Mouse (Mus musculus): Measurements from ENCODE around the gene Nbdy. TPM values are rescaled to one million over a fixed set of nuclear protein-coding genes. Genes with fewer than 3 reads are reported as not detected.

Nbdy gene
- polyA plus RNA-seq (2012; rRNA removed): 108 and 110 TPM in 2 replicates

DNA sequence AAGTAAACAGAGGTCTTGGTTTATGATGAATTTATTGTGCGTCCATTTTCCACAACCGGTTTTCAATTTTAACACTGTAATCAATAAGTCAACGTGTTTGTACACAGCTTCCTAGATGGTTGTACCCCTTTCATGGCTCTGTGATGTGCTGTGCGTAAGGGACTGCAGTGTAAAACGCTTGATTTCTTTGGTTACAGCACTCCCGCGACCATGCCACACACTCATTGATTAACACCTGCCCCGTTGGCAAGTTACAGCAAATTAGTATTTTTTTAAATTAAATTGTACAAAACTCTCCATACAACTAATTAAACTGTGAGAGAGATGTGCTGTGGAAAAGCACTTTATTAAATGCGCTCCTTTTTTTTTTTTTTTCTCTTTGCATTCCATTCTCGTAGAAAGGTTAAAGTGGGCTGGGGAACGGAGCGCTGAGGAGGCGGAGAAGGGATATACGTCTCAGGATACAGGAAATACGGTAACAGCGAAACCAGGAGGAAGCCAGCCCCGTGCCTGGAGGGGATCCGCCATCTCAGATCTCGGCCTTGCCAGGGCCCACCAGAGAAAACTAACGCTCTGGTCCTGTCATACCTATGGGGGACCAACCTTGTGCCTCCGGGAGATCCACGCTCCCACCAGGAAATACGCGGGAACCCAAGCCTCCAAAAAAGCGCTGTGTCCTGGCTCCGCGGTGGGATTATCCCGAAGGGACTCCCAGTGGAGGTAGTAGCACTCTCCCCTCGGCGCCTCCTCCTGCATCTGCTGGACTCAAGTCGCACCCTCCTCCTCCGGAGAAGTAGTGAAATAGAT is at the start of gene Nbdy:
Gene Nbdy, plus strand, starts transcription at position 481 of the 807 bp plus-strand sequence.
- 3% methylated on average over 32 of the region's 32 CpGs for WGBS
- DNase-seq: peak; percentile 67 to 71
- Histone ChIP-seq H3K27me3 (ENCODE audit: control insufficient read depth, insufficient read depth, low read length) (no peaks in the 10 kb centered on the region), H3K4me1 (ENCODE audit: control insufficient read depth, insufficient read depth, low read length) (no peaks in the 10 kb centered on the region), H3K27ac (ENCODE audit: insufficient read depth, low read length) (peak within 1 kb of the TSS; percentile 89), H3K4me3 (replicated peaks; ENCODE audit: insufficient read depth, low read depth, low read length) (peak within 1 kb of the TSS; percentile 78)
- TF ChIP-seq POLR2A (IDR thresholded peaks at IDR 0.05; ENCODE audit: borderline replicate concordance, insufficient read depth, low read length) (0 out of 2 replicates have a peak, but pooled peaks have one; percentile 22), CTCF (IDR thresholded peaks at IDR 0.05; ENCODE audit: borderline replicate concordance, insufficient read depth, low read depth, low read length) (no peak)

DNA sequence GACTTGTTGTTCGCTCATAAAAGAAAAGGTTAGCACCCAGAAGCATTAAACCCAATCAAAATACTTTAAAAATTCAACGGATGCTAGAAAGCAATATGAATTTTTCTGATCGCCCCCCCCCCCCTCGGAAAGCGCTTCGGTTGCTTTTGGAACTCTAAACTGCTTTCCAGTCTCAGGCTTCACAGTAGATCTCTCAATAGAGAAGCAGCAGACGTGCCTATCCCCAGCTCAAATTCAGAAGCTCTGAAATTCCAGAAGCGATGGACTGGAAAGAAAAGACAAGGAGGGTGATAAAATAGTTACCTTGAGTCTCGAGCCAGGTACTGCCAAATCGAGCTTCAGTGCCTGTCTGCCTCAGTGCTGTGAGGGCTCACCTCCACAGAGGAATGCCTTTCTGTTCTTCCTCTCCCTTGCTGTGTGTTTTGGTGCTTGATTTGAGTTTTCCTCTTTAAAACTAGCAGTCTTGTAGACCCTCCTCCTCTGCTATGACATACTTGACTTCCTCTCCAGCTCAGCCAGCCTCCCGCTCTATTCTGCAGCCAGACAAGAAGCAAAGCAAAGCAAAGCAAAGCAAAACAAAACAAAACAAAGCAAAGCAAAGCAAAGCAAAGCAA is 27.5 kb upstream of the Nbdy start, which contains the start of gene Kctd12b:
Gene Kctd12b, minus strand, starts transcription at position 610 of the 614 bp plus-strand sequence.
- no peak for DNase-seq
- WGBS: 13% methylated on average over 11 of the region's 11 CpGs

GRCm38 (mm10) chrX:153700463-153700862 is 22.9 kb upstream of the Nbdy start:
- 60% methylated on average over 3 of the region's 3 CpGs for WGBS
- no peak for TF ChIP-seq POLR2A (IDR thresholded peaks at IDR 0.05; ENCODE audit: borderline replicate concordance, insufficient read depth, low read length)
- TF ChIP-seq CTCF (IDR thresholded peaks at IDR 0.05; ENCODE audit: borderline replicate concordance, insufficient read depth, low read depth, low read length): no peak
- no peak for DNase-seq

More for the DNA sequence above, 27.5 kb upstream of the Nbdy start, which contains the start of gene Kctd12b:
- H3K4me3 ChIP-seq (replicated peaks; ENCODE audit: insufficient read depth, low read depth, low read length): peak within 1 kb of the TSS; percentile 56
- H3K4me1 ChIP-seq (ENCODE audit: control insufficient read depth, insufficient read depth, low read length): no peaks in the 10 kb centered on the region
- H3K27ac ChIP-seq (ENCODE audit: insufficient read depth, low read length): no peak within 1 kb of the TSS
- H3K27me3 ChIP-seq (ENCODE audit: control insufficient read depth, insufficient read depth, low read length): no peaks in the 10 kb centered on the region
- no peak for TF ChIP-seq CTCF (IDR thresholded peaks at IDR 0.05; ENCODE audit: borderline replicate concordance, insufficient read depth, low read depth, low read length)
- no peak for TF ChIP-seq POLR2A (IDR thresholded peaks at IDR 0.05; ENCODE audit: borderline replicate concordance, insufficient read depth, low read length)

GRCm38 (mm10) chrX:153707735-153708134 is 15.7 kb upstream of the Nbdy start:
- no peak for DNase-seq

More at GRCm38 (mm10) chrX:153700463-153700862, 22.9 kb upstream of the Nbdy start:
- no peak overlapping the region for H3K4me3 ChIP-seq (replicated peaks; ENCODE audit: insufficient read depth, low read depth, low read length)
- no peak overlapping the region for H3K27ac ChIP-seq (ENCODE audit: insufficient read depth, low read length)
- no peaks in the 10 kb centered on the region for H3K4me1 ChIP-seq (ENCODE audit: control insufficient read depth, insufficient read depth, low read length)
- H3K27me3 ChIP-seq (ENCODE audit: control insufficient read depth, insufficient read depth, low read length): no peaks in the 10 kb centered on the region

GRCm38 (mm10) chrX:153716716-153717115 is 6.7 kb upstream of the Nbdy start:
- Histone ChIP-seq H3K4me1 (ENCODE audit: control insufficient read depth, insufficient read depth, low read length) (no peaks in the 10 kb centered on the region), H3K27me3 (ENCODE audit: control insufficient read depth, insufficient read depth, low read length) (no peaks in the 10 kb centered on the region), H3K4me3 (replicated peaks; ENCODE audit: insufficient read depth, low read depth, low read length) (no peak overlapping the region), H3K27ac (ENCODE audit: insufficient read depth, low read length) (no peak overlapping the region)
- TF ChIP-seq CTCF (IDR thresholded peaks at IDR 0.05; ENCODE audit: borderline replicate concordance, insufficient read depth, low read depth, low read length) (no peak), POLR2A (IDR thresholded peaks at IDR 0.05; ENCODE audit: borderline replicate concordance, insufficient read depth, low read length) (no peak)
- DNase-seq: no peak
- 87% methylated on average over 2 of the region's 2 CpGs for WGBS

More at GRCm38 (mm10) chrX:153707735-153708134, 15.7 kb upstream of the Nbdy start:
- TF ChIP-seq CTCF (IDR thresholded peaks at IDR 0.05; ENCODE audit: borderline replicate concordance, insufficient read depth, low read depth, low read length) (peak; percentile 19; the same call in 1 of the 2 replicates), POLR2A (IDR thresholded peaks at IDR 0.05; ENCODE audit: borderline replicate concordance, insufficient read depth, low read length) (no peak)
- 12% methylated on average over 4 of the region's 4 CpGs for WGBS
- Histone ChIP-seq H3K27me3 (ENCODE audit: control insufficient read depth, insufficient read depth, low read length) (no peaks in the 10 kb centered on the region), H3K4me3 (replicated peaks; ENCODE audit: insufficient read depth, low read depth, low read length) (no peak overlapping the region), H3K4me1 (ENCODE audit: control insufficient read depth, insufficient read depth, low read length) (no peaks in the 10 kb centered on the region), H3K27ac (ENCODE audit: insufficient read depth, low read length) (no peak overlapping the region)

DNA sequence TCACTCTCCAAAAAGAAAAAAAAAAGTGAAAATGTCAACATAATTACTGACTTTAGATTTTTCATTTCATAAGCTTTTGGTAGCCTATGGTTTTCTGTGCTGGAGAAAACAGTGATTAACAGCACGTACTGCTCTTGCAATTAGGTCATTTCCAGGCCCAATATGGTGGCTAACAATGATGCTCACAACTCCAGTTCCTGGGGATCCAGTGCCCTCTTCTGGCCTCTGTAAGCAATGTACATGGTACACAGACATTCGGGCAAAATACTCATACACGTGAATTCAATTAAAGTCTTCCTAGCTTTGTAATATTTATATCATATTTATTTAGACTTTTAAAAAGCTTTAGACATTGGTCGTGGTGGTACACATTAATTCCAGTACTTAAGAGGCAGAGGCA is 3.8 kb upstream of the Nbdy start:
- Histone ChIP-seq H3K4me3 (replicated peaks; ENCODE audit: insufficient read depth, low read depth, low read length) (no peak overlapping the region), H3K4me1 (ENCODE audit: control insufficient read depth, insufficient read depth, low read length) (no peaks in the 10 kb centered on the region), H3K27ac (ENCODE audit: insufficient read depth, low read length) (no peak overlapping the region), H3K27me3 (ENCODE audit: control insufficient read depth, insufficient read depth, low read length) (no peaks in the 10 kb centered on the region)
- WGBS: 40% methylated on average over 4 of the region's 4 CpGs
- no peak for DNase-seq
- TF ChIP-seq CTCF (IDR thresholded peaks at IDR 0.05; ENCODE audit: borderline replicate concordance, insufficient read depth, low read depth, low read length) (peak; percentile 33; the same call in 1 of the 2 replicates), POLR2A (IDR thresholded peaks at IDR 0.05; ENCODE audit: borderline replicate concordance, insufficient read depth, low read length) (no peak)

DNA sequence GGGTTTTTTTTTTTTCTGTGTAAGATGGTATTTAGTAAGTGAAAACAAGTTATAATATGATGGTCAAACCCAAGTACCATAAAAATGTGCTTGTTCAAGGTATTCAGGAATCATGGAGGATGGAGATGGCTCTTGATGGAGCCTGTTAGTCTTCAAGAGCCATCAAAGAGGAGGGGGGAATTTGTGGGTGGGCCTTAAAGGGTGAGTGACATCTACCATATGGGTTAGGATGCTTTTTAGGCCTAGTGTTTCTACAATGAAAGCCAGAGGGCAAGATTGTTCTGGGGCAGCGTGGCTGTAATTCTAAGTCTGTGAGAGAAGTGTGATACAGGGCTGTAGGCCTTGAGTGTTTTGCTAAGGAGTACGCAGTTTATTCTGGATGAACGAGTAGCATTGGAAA is 1.0 kb downstream of the Nbdy start:
- TF ChIP-seq POLR2A (IDR thresholded peaks at IDR 0.05; ENCODE audit: borderline replicate concordance, insufficient read depth, low read length): no peak
- TF ChIP-seq CTCF (IDR thresholded peaks at IDR 0.05; ENCODE audit: borderline replicate concordance, insufficient read depth, low read depth, low read length): no peak
- H3K27me3 ChIP-seq (ENCODE audit: control insufficient read depth, insufficient read depth, low read length): no peaks in the 10 kb centered on the region
- H3K27ac ChIP-seq (ENCODE audit: insufficient read depth, low read length): no peak overlapping the region
- peak overlapping the region; percentile 2 for H3K4me3 ChIP-seq (replicated peaks; ENCODE audit: insufficient read depth, low read depth, low read length)
- WGBS: 19% methylated on average over 3 of the region's 3 CpGs
- peak; percentile 19 to 29 for DNase-seq
- H3K4me1 ChIP-seq (ENCODE audit: control insufficient read depth, insufficient read depth, low read length): no peaks in the 10 kb centered on the region
